Mouse (Mus musculus) liver, embryonic 16.5 days (tissue): ENCODE measurements around the gene Faah. TPM values are rescaled to one million over a fixed set of nuclear protein-coding genes. Genes with fewer than 3 reads are reported as not detected.

Experiments used
- ATAC-seq: fragments of 200-750 bp; cut with Nextera tagmentation; 2 replicates; pipeline ENCODE4 v1.8.0; 2017; ENCODE audit warnings: low read depth, mild to moderate bottlenecking, moderate number of reproducible peaks, moderate library complexity
- H3K27ac ChIP-seq: fragments of 300-500 bp; sonication (generic); 2 replicates; pipeline ENCODE4 v1.5.1; 2014; ENCODE audit warnings: mild to moderate bottlenecking, low read length
- H3K27me3 ChIP-seq: fragments of 300-500 bp; sonication (generic); 2 replicates; pipeline ENCODE4 v1.6.1; 2014; ENCODE audit warnings: low read depth, low read length, mixed read lengths; ENCODE audit not compliant: control insufficient read depth, insufficient read depth
- H3K36me3 ChIP-seq: fragments of 300-500 bp; sonication (generic); 2 replicates; pipeline ENCODE4 v1.6.1; 2014; ENCODE audit warnings: mild to moderate bottlenecking; ENCODE audit not compliant: control insufficient read depth, insufficient read depth
- H3K4me1 ChIP-seq: fragments of 300-500 bp; sonication (generic); 2 replicates; pipeline ENCODE4 v1.6.1; 2014; ENCODE audit warnings: low read depth, low read length, mixed read lengths; ENCODE audit not compliant: control insufficient read depth
- H3K4me2 ChIP-seq: fragments of 300-500 bp; sonication (generic); 2 replicates; pipeline ENCODE4 v1.6.1; 2014; ENCODE audit warnings: low read depth, low read length, mixed read lengths
- H3K4me3 ChIP-seq: fragments of 300-500 bp; sonication (generic); 2 replicates; pipeline ENCODE4 v1.5.1; 2014; ENCODE audit warnings: low read depth, mild to moderate bottlenecking, low read length
- H3K9ac ChIP-seq: fragments of 300-500 bp; sonication (generic); 2 replicates; pipeline ENCODE4 v1.6.1; 2014; ENCODE audit warnings: low read depth, low read length
- H3K9me3 ChIP-seq: fragments of 300-500 bp; sonication (generic); replicated peaks from 2 replicates; pipeline ENCODE4 v1.6.1; 2016; ENCODE audit warnings: low read length; ENCODE audit not compliant: control insufficient read depth
- WGBS: fragments of 180-500 bp; shearing (Covaris S2); extraction: QIAGEN DNeasy Blood & Tissue Kit; methylation state at CpG from one replicate; pipeline ENCODE4 v1.1.7; 2014; ENCODE audit not compliant: insufficient replicate concordance; 5-methylcytosine and 5-hydroxymethylcytosine counted together
- polyA plus RNA-seq: library from polyadenylated mRNA; unstranded; fragments of >200 nt; fragmentation: Nextera tagmentation; extraction: Ambion mirVana; gene quantifications from 2 replicates; pipeline ENCODE4 v1.2.1, GENCODE M21; 2015

Faah gene
- 12.2 and 14.5 TPM in 2 replicates for polyA plus RNA-seq

- WGBS: 9% methylated on average over 18 of the region's 18 CpGs
- H3K4me3 ChIP-seq: peak within 1 kb of the TSS; percentile 65
- peak within 1 kb of the TSS; percentile 64 for H3K4me2 ChIP-seq
- H3K27me3 ChIP-seq: peaks cover 44% of the 10 kb centered on the region
- H3K9ac ChIP-seq: peak within 1 kb of the TSS; percentile 31; the same call in 1 of the 2 replicates
- H3K9me3 ChIP-seq: no peaks in the 10 kb centered on the region
- H3K36me3 ChIP-seq: no peaks in the 10 kb centered on the region
- peak within 1 kb of the TSS; percentile 48 for H3K27ac ChIP-seq
- no peaks in the 10 kb centered on the region; the same call in 1 of the 2 replicates for H3K4me1 ChIP-seq
- no peak for ATAC-seq
These were observed at the start of gene Faah for GRCm38 (mm10) chr4:116017902-116018746. TSS of gene Faah (minus strand) at chr4:116017926.

- H3K4me1 ChIP-seq: no peaks in the 10 kb centered on the region
- ATAC-seq: peak; percentile 55; the same call in 1 of the 2 replicates
These were observed 46.1 kb upstream of the Faah start for GRCm38 (mm10) chr4:116063855-116064254.

GRCm38 (mm10) chr4:116059012-116059726 is 41.4 kb upstream of the Faah start:
- Histone ChIP-seq H3K4me2 (no peak overlapping the region), H3K36me3 (no peaks in the 10 kb centered on the region), H3K9ac (no peak overlapping the region), H3K9me3 (no peaks in the 10 kb centered on the region), H3K27ac (no peak overlapping the region), H3K4me1 (peaks cover 4% of the 10 kb centered on the region; the same call in 1 of the 2 replicates), H3K27me3 (no peaks in the 10 kb centered on the region), H3K4me3 (no peak overlapping the region)
- WGBS: 56% methylated on average over 5 of the region's 5 CpGs
- no peak for ATAC-seq

More at GRCm38 (mm10) chr4:116063855-116064254, 46.1 kb upstream of the Faah start:
- no peaks in the 10 kb centered on the region for H3K27me3 ChIP-seq
- peaks cover 24% of the 10 kb centered on the region for H3K36me3 ChIP-seq
- no peak overlapping the region for H3K4me3 ChIP-seq
- no peak overlapping the region for H3K9ac ChIP-seq
- H3K9me3 ChIP-seq: no peaks in the 10 kb centered on the region
- 8% methylated on average over 1 of the region's 1 CpGs for WGBS
- no peak overlapping the region for H3K27ac ChIP-seq
- no peak overlapping the region for H3K4me2 ChIP-seq

- Histone ChIP-seq H3K27ac (no peak overlapping the region), H3K9me3 (no peaks in the 10 kb centered on the region), H3K36me3 (no peaks in the 10 kb centered on the region), H3K4me3 (no peak overlapping the region), H3K4me1 (peaks cover 13% of the 10 kb centered on the region), H3K9ac (no peak overlapping the region), H3K4me2 (no peak overlapping the region), H3K27me3 (no peaks in the 10 kb centered on the region)
- no peak for ATAC-seq
- 0% methylated on average over 1 of the region's 1 CpGs for WGBS
These were observed 39.8 kb upstream of the Faah start for GRCm38 (mm10) chr4:116057559-116057958.

- Histone ChIP-seq H3K36me3 (no peaks in the 10 kb centered on the region), H3K9me3 (no peaks in the 10 kb centered on the region), H3K27me3 (no peaks in the 10 kb centered on the region), H3K27ac (peak within 1 kb of the TSS; percentile 96), H3K4me2 (peak within 1 kb of the TSS; percentile 96), H3K4me3 (peak within 1 kb of the TSS; percentile 75), H3K9ac (peak within 1 kb of the TSS; percentile 72), H3K4me1 (peaks cover 16% of the 10 kb centered on the region)
- peak; percentile 97 for ATAC-seq
- under 1% methylated on average over 35 of the region's 35 CpGs for WGBS
These were observed 35.8 kb upstream of the Faah start, which contains the start of gene Nsun4 for GRCm38 (mm10) chr4:116053399-116053961. TSS of gene Nsun4 (minus strand) at chr4:116053876.

- Histone ChIP-seq H3K36me3 (no peaks in the 10 kb centered on the region), H3K4me2 (peak overlapping the region; percentile 96), H3K4me1 (peaks cover 16% of the 10 kb centered on the region), H3K9me3 (no peaks in the 10 kb centered on the region), H3K4me3 (peak overlapping the region; percentile 75), H3K27ac (peak overlapping the region; percentile 96), H3K9ac (peak overlapping the region; percentile 72), H3K27me3 (no peaks in the 10 kb centered on the region)
- 9% methylated on average over 22 of the region's 22 CpGs for WGBS
- ATAC-seq: peak; percentile 28
These were observed 35.0 kb upstream of the Faah start for GRCm38 (mm10) chr4:116052526-116053293.

- no peak overlapping the region for H3K9ac ChIP-seq
- no peaks in the 10 kb centered on the region for H3K9me3 ChIP-seq
- H3K4me2 ChIP-seq: no peak overlapping the region
- WGBS: 72% methylated on average over 3 of the region's 3 CpGs
- no peak overlapping the region for H3K27ac ChIP-seq
- ATAC-seq: no peak
- H3K27me3 ChIP-seq: no peaks in the 10 kb centered on the region
- no peaks in the 10 kb centered on the region for H3K36me3 ChIP-seq
- H3K4me1 ChIP-seq: peaks cover 13% of the 10 kb centered on the region
- H3K4me3 ChIP-seq: no peak overlapping the region
These were observed 31.5 kb upstream of the Faah start for GRCm38 (mm10) chr4:116049211-116049610.

GRCm38 (mm10) chr4:116048130-116048920 is 30.6 kb upstream of the Faah start:
- Histone ChIP-seq H3K36me3 (no peaks in the 10 kb centered on the region), H3K27ac (no peak overlapping the region), H3K4me2 (no peak overlapping the region), H3K4me1 (peaks cover 8% of the 10 kb centered on the region), H3K9ac (no peak overlapping the region), H3K9me3 (no peaks in the 10 kb centered on the region), H3K4me3 (no peak overlapping the region), H3K27me3 (no peaks in the 10 kb centered on the region)
- WGBS: 52% methylated on average over 7 of the region's 7 CpGs
- no peak for ATAC-seq
